Mouse (Mus musculus): ENCODE data around the gene Oxt. TPM values are rescaled to one million over a fixed set of nuclear protein-coding genes. Genes with fewer than 3 reads are reported as not detected.

Oxt gene
- polyA plus RNA-seq, 1 experiment from 2014 or later = not detected

- H3K4me1 ChIP-seq (ENCODE audit: control insufficient read depth, insufficient read depth, low read length) = no peaks in the 10 kb centered on the region
- WGBS = 84% methylated on average over 4 of the region's 4 CpGs
- no peak overlapping the region for H3K4me3 ChIP-seq (ENCODE audit: low read length)
- no peak for ATAC-seq (ENCODE audit: low FRiP score, low TSS enrichment)
- no peak overlapping the region for H3K27ac ChIP-seq (ENCODE audit: low read depth, low read length)
- H3K27me3 ChIP-seq (ENCODE audit: control insufficient read depth, insufficient read depth, low read length) = no peaks in the 10 kb centered on the region
- H3K9ac ChIP-seq (ENCODE audit: low read depth, low read length) = no peak overlapping the region
- no peaks in the 10 kb centered on the region for H3K9me3 ChIP-seq (ENCODE audit: control insufficient read depth, low read length)
- peaks cover 53% of the 10 kb centered on the region for H3K36me3 ChIP-seq (ENCODE audit: control insufficient read depth, insufficient read depth, low read length)
- H3K4me2 ChIP-seq (replicated peaks; ENCODE audit: low read depth, low read length) = no peak overlapping the region
Measured at GRCm38 (mm10) chr2:130602195-130602594, 26.2 kb downstream of the Oxt start.

- Histone ChIP-seq H3K27ac (ENCODE audit: low read depth, low read length) (no peak overlapping the region), H3K9ac (ENCODE audit: low read depth, low read length) (no peak overlapping the region), H3K36me3 (ENCODE audit: control insufficient read depth, insufficient read depth, low read length) (peaks cover 40% of the 10 kb centered on the region), H3K9me3 (ENCODE audit: control insufficient read depth, low read length) (no peaks in the 10 kb centered on the region), H3K4me2 (replicated peaks; ENCODE audit: low read depth, low read length) (no peak overlapping the region), H3K4me1 (ENCODE audit: control insufficient read depth, insufficient read depth, low read length) (no peaks in the 10 kb centered on the region), H3K4me3 (ENCODE audit: low read length) (no peak overlapping the region), H3K27me3 (ENCODE audit: control insufficient read depth, insufficient read depth, low read length) (no peaks in the 10 kb centered on the region)
- WGBS = 78% methylated on average over 3 of the region's 3 CpGs
- no peak for ATAC-seq (ENCODE audit: low FRiP score, low TSS enrichment)
Measured at GRCm38 (mm10) chr2:130613091-130613490, 37.1 kb downstream of the Oxt start.

- H3K4me3 ChIP-seq (ENCODE audit: low read length) = no peak overlapping the region
- ATAC-seq (ENCODE audit: low FRiP score, low TSS enrichment) = no peak
- 95% methylated on average over 7 of the region's 7 CpGs for WGBS
Measured at GRCm38 (mm10) chr2:130618972-130619371, 43.0 kb downstream of the Oxt start.

More at GRCm38 (mm10) chr2:130618972-130619371, 43.0 kb downstream of the Oxt start:
- no peaks in the 10 kb centered on the region for H3K27me3 ChIP-seq (ENCODE audit: control insufficient read depth, insufficient read depth, low read length)
- H3K36me3 ChIP-seq (ENCODE audit: control insufficient read depth, insufficient read depth, low read length) = peaks cover 39% of the 10 kb centered on the region
- H3K27ac ChIP-seq (ENCODE audit: low read depth, low read length) = no peak overlapping the region
- no peaks in the 10 kb centered on the region for H3K4me1 ChIP-seq (ENCODE audit: control insufficient read depth, insufficient read depth, low read length)
- no peak overlapping the region for H3K4me2 ChIP-seq (replicated peaks; ENCODE audit: low read depth, low read length)
- H3K9me3 ChIP-seq (ENCODE audit: control insufficient read depth, low read length) = no peaks in the 10 kb centered on the region
- H3K9ac ChIP-seq (ENCODE audit: low read depth, low read length) = no peak overlapping the region

Small RNAs within 50 kb of the gene (microRNA-seq; reads per million reads assigned to microRNA genes)
- gene Gm23876 = not detected

Other genes with a start within 250 kb of the Oxt start
- 51.6 and 63.8 TPM in 2 replicates for gene Cpxm1, start 178.6 kb upstream of the Oxt start, polyA plus RNA-seq (2014; fragmentation: Nextera tagmentation; extraction: Ambion mirVana)
- gene Gm28372, start 170.9 kb upstream of the Oxt start, polyA plus RNA-seq (2014; fragmentation: Nextera tagmentation; extraction: Ambion mirVana) = not detected in 2 replicates
- 0.40 TPM in 1 of 2 replicates, not detected in the other for gene 1700020A23Rik, start 170.9 kb upstream of the Oxt start, polyA plus RNA-seq (2014; fragmentation: Nextera tagmentation; extraction: Ambion mirVana)
- gene Tmem239, start 169.7 kb upstream of the Oxt start, polyA plus RNA-seq (2014; fragmentation: Nextera tagmentation; extraction: Ambion mirVana) = not detected in 2 replicates
- gene Vps16, start 151.8 kb upstream of the Oxt start, polyA plus RNA-seq (2014; fragmentation: Nextera tagmentation; extraction: Ambion mirVana) = 72.3 and 79.2 TPM in 2 replicates
- gene Pced1a, start 151.5 kb upstream of the Oxt start, polyA plus RNA-seq (2014; fragmentation: Nextera tagmentation; extraction: Ambion mirVana) = 13.0 and 15.0 TPM in 2 replicates
- gene Ptpra, start 125.9 kb upstream of the Oxt start, polyA plus RNA-seq (2014; fragmentation: Nextera tagmentation; extraction: Ambion mirVana) = 64.3 and 107 TPM in 2 replicates
- gene Mrps26, start 12.4 kb upstream of the Oxt start, polyA plus RNA-seq (2014; fragmentation: Nextera tagmentation; extraction: Ambion mirVana) = 99.1 and 111 TPM in 2 replicates
- gene Avp, start 6.4 kb downstream of the Oxt start, polyA plus RNA-seq (2014; fragmentation: Nextera tagmentation; extraction: Ambion mirVana) = not detected in 2 replicates
- 9.8 and 22.5 TPM in 2 replicates for gene Fastkd5, start 53.9 kb downstream of the Oxt start, polyA plus RNA-seq (2014; fragmentation: Nextera tagmentation; extraction: Ambion mirVana)
- 13.0 and 16.2 TPM in 2 replicates for gene Ubox5, start 53.9 kb downstream of the Oxt start, polyA plus RNA-seq (2014; fragmentation: Nextera tagmentation; extraction: Ambion mirVana)
- gene Lzts3, start 66.6 kb downstream of the Oxt start, polyA plus RNA-seq (2014; fragmentation: Nextera tagmentation; extraction: Ambion mirVana) = 3.7 and 4.7 TPM in 2 replicates
- gene Ddrgk1, start 88.5 kb downstream of the Oxt start, polyA plus RNA-seq (2014; fragmentation: Nextera tagmentation; extraction: Ambion mirVana) = 53.5 and 55.2 TPM in 2 replicates
- 120 and 121 TPM in 2 replicates for gene Itpa, start 91.4 kb downstream of the Oxt start, polyA plus RNA-seq (2014; fragmentation: Nextera tagmentation; extraction: Ambion mirVana)
- gene Slc4a11, start 121.3 kb downstream of the Oxt start, polyA plus RNA-seq (2014; fragmentation: Nextera tagmentation; extraction: Ambion mirVana) = 1.1 and 1.6 TPM in 2 replicates